Mouse (Mus musculus): Measurements from ENCODE around the gene Laptm4a.
A peak's percentile ranks its signal among the peaks of the same experiment; 100 is the strongest.

Laptm4a gene

GRCm38 (mm10) chr12:8921394-8922368, at the start of gene Laptm4a:
Gene Laptm4a (plus strand): TSS chr12:8921664.
- DNase-seq (ENCODE audit: low spot score) = peak; percentile 98

- DNase-seq (ENCODE audit: low spot score) = no peak
These were observed 45.9 kb upstream of the Laptm4a start for GRCm38 (mm10) chr12:8875583-8875982.

GRCm38 (mm10) chr12:8876865-8877264, 44.6 kb upstream of the Laptm4a start:
- no peak for DNase-seq (ENCODE audit: low spot score)

GRCm38 (mm10) chr12:8877413-8877812, 44.1 kb upstream of the Laptm4a start:
- no peak for DNase-seq (ENCODE audit: low spot score)

- DNase-seq (ENCODE audit: low spot score) = no peak
These were observed 42.7 kb upstream of the Laptm4a start for GRCm38 (mm10) chr12:8878752-8879151.

GRCm38 (mm10) chr12:8879389-8879788, 42.1 kb upstream of the Laptm4a start:
- DNase-seq (ENCODE audit: low spot score) = no peak

GRCm38 (mm10) chr12:8881736-8882135, 39.7 kb upstream of the Laptm4a start:
- no peak for DNase-seq (ENCODE audit: low spot score)

GRCm38 (mm10) chr12:8882376-8882775, 39.1 kb upstream of the Laptm4a start:
- no peak for DNase-seq (ENCODE audit: low spot score)

- no peak for DNase-seq (ENCODE audit: low spot score)
These were observed 36.9 kb upstream of the Laptm4a start for GRCm38 (mm10) chr12:8884426-8885145.

- DNase-seq (ENCODE audit: low spot score) = no peak
These were observed 36.3 kb upstream of the Laptm4a start for GRCm38 (mm10) chr12:8885146-8885543.

- DNase-seq (ENCODE audit: low spot score) = no peak
These were observed 35.5 kb upstream of the Laptm4a start for GRCm38 (mm10) chr12:8885950-8886349.

- DNase-seq (ENCODE audit: low spot score) = no peak
These were observed 33.0 kb upstream of the Laptm4a start for GRCm38 (mm10) chr12:8888445-8888844.

- no peak for DNase-seq (ENCODE audit: low spot score)
These were observed 32.3 kb upstream of the Laptm4a start for GRCm38 (mm10) chr12:8889117-8889665.

GRCm38 (mm10) chr12:8892876-8893532, 28.5 kb upstream of the Laptm4a start:
- DNase-seq (ENCODE audit: low spot score) = no peak

GRCm38 (mm10) chr12:8897140-8897539, 24.3 kb upstream of the Laptm4a start:
- DNase-seq (ENCODE audit: low spot score) = no peak

GRCm38 (mm10) chr12:8898879-8899785, 22.3 kb upstream of the Laptm4a start:
- no peak for DNase-seq (ENCODE audit: low spot score)

GRCm38 (mm10) chr12:8900107-8900698, 21.3 kb upstream of the Laptm4a start:
- DNase-seq (ENCODE audit: low spot score) = no peak

GRCm38 (mm10) chr12:8900919-8901663, 20.4 kb upstream of the Laptm4a start:
- DNase-seq (ENCODE audit: low spot score) = no peak

GRCm38 (mm10) chr12:8901934-8902333, 19.5 kb upstream of the Laptm4a start:
- no peak for DNase-seq (ENCODE audit: low spot score)

- no peak for DNase-seq (ENCODE audit: low spot score)
These were observed 19.0 kb upstream of the Laptm4a start for GRCm38 (mm10) chr12:8902479-8902878.

Data from left cerebral cortex, adult 11 months (tissue).